Mouse (Mus musculus): Measurements from ENCODE around the gene Sesn1. TPM values are rescaled to one million over a fixed set of nuclear protein-coding genes. Genes with fewer than 3 reads are reported as not detected.
A peak's percentile ranks its signal among the peaks of the same experiment; 100 is the strongest.

Sesn1 gene
- polyA plus RNA-seq, 1 experiment from 2014 or later, result 33.8 TPM

GRCm38 (mm10) chr10:41930966-41931365 is 121.2 kb downstream of the Sesn1 start:
- Histone ChIP-seq H3K4me2 (replicated peaks; ENCODE audit: low read depth, low read length) (no peak overlapping the region), H3K27me3 (ENCODE audit: control insufficient read depth, insufficient read depth, low read length) (no peaks in the 10 kb centered on the region), H3K9me3 (ENCODE audit: control insufficient read depth, low read depth, low read length) (no peaks in the 10 kb centered on the region), H3K27ac (ENCODE audit: low read length) (no peak overlapping the region), H3K9ac (replicated peaks; ENCODE audit: low read depth, low read length) (no peak overlapping the region), H3K4me1 (ENCODE audit: control insufficient read depth, insufficient read depth, low read length) (peaks cover 18% of the 10 kb centered on the region), H3K4me3 (ENCODE audit: low read depth, low read length) (no peak overlapping the region), H3K36me3 (ENCODE audit: control insufficient read depth, insufficient read depth, low read length) (no peaks in the 10 kb centered on the region)
- WGBS, result 62% methylated on average over 4 of the region's 4 CpGs
- no peak for ATAC-seq (ENCODE audit: insufficient number of reproducible peaks, insufficient read depth, low FRiP score, low read depth)

DNA sequence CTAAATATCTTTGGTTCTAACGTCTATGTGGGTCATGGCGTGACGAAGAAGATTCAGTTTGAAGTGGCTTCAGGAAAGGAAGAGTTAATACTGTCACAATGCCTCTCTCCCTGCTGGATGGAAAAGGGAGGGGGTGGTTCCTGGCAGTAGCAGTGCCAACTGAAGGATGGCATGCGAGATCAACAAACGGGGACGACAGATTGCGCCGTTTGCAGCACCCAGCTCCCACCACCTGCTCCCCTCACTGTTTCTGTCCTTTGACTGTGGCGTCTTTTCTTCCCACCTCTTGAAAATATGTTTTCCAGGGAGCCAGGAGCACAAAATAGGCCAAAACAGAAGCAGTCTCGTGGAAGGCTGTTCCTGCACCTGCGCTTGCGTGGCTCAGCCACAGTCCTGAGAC is 122.2 kb downstream of the Sesn1 start:
- Histone ChIP-seq H3K9ac (replicated peaks; ENCODE audit: low read depth, low read length) (no peak overlapping the region), H3K9me3 (ENCODE audit: control insufficient read depth, low read depth, low read length) (no peaks in the 10 kb centered on the region), H3K4me1 (ENCODE audit: control insufficient read depth, insufficient read depth, low read length) (peaks cover 21% of the 10 kb centered on the region), H3K36me3 (ENCODE audit: control insufficient read depth, insufficient read depth, low read length) (no peaks in the 10 kb centered on the region), H3K27me3 (ENCODE audit: control insufficient read depth, insufficient read depth, low read length) (no peaks in the 10 kb centered on the region), H3K4me3 (ENCODE audit: low read depth, low read length) (no peak overlapping the region), H3K4me2 (replicated peaks; ENCODE audit: low read depth, low read length) (no peak overlapping the region), H3K27ac (ENCODE audit: low read length) (no peak overlapping the region)
- 77% methylated on average over 12 of the region's 12 CpGs for WGBS
- ATAC-seq (ENCODE audit: insufficient number of reproducible peaks, insufficient read depth, low FRiP score, low read depth), result no peak

DNA sequence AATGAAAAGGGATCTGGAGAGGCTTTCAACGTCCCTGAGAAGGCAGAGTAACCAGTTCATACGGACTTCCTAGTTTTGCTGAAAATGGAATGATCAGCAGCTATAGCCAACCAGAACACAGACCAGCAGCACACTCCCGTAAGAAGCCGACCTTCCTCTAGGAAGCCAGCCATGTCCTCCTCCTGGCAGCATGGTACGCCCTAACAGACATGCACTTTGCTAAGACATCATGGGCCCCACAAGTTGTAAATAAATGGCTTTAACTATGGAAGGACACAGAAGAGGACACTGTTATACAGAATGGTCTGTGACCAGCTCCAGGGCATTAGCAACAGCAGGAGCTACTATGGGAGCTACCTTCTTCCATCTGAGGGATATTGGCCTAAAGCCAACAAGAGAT is 123.2 kb downstream of the Sesn1 start:
- WGBS, result 85% methylated on average over 5 of the region's 5 CpGs
- Histone ChIP-seq H3K9me3 (ENCODE audit: control insufficient read depth, low read depth, low read length) (no peaks in the 10 kb centered on the region), H3K27me3 (ENCODE audit: control insufficient read depth, insufficient read depth, low read length) (no peaks in the 10 kb centered on the region)

GRCm38 (mm10) chr10:41933536-41933935 is 123.8 kb downstream of the Sesn1 start:
- H3K36me3 ChIP-seq (ENCODE audit: control insufficient read depth, insufficient read depth, low read length), result no peaks in the 10 kb centered on the region
- H3K4me3 ChIP-seq (ENCODE audit: low read depth, low read length), result no peak overlapping the region
- H3K9me3 ChIP-seq (ENCODE audit: control insufficient read depth, low read depth, low read length), result no peaks in the 10 kb centered on the region
- no peaks in the 10 kb centered on the region for H3K27me3 ChIP-seq (ENCODE audit: control insufficient read depth, insufficient read depth, low read length)
- no peak overlapping the region for H3K4me2 ChIP-seq (replicated peaks; ENCODE audit: low read depth, low read length)
- WGBS, result 61% methylated on average over 6 of the region's 6 CpGs
- peaks cover 21% of the 10 kb centered on the region for H3K4me1 ChIP-seq (ENCODE audit: control insufficient read depth, insufficient read depth, low read length)
- no peak for ATAC-seq (ENCODE audit: insufficient number of reproducible peaks, insufficient read depth, low FRiP score, low read depth)
- H3K27ac ChIP-seq (ENCODE audit: low read length), result no peak overlapping the region
- no peak overlapping the region for H3K9ac ChIP-seq (replicated peaks; ENCODE audit: low read depth, low read length)

More for the DNA sequence above, 123.2 kb downstream of the Sesn1 start:
- Histone ChIP-seq H3K4me1 (ENCODE audit: control insufficient read depth, insufficient read depth, low read length) (peaks cover 21% of the 10 kb centered on the region), H3K4me2 (replicated peaks; ENCODE audit: low read depth, low read length) (no peak overlapping the region), H3K9ac (replicated peaks; ENCODE audit: low read depth, low read length) (no peak overlapping the region), H3K36me3 (ENCODE audit: control insufficient read depth, insufficient read depth, low read length) (no peaks in the 10 kb centered on the region), H3K4me3 (ENCODE audit: low read depth, low read length) (no peak overlapping the region), H3K27ac (ENCODE audit: low read length) (no peak overlapping the region)
- no peak for ATAC-seq (ENCODE audit: insufficient number of reproducible peaks, insufficient read depth, low FRiP score, low read depth)

- peak; percentile 57; the same call in 1 of the 2 replicates for ATAC-seq (ENCODE audit: insufficient number of reproducible peaks, insufficient read depth, low FRiP score, low read depth)
- H3K27me3 ChIP-seq (ENCODE audit: control insufficient read depth, insufficient read depth, low read length), result no peaks in the 10 kb centered on the region
- no peak overlapping the region for H3K4me3 ChIP-seq (ENCODE audit: low read depth, low read length)
- peak overlapping the region; percentile 34 for H3K4me2 ChIP-seq (replicated peaks; ENCODE audit: low read depth, low read length)
- peak overlapping the region; percentile 58; the same call in 1 of the 2 replicates for H3K27ac ChIP-seq (ENCODE audit: low read length)
- no peaks in the 10 kb centered on the region for H3K36me3 ChIP-seq (ENCODE audit: control insufficient read depth, insufficient read depth, low read length)
- WGBS, result 11% methylated on average over 21 of the region's 21 CpGs
- H3K9ac ChIP-seq (replicated peaks; ENCODE audit: low read depth, low read length), result no peak overlapping the region; the same call in 1 of the 2 replicates
- no peaks in the 10 kb centered on the region for H3K9me3 ChIP-seq (ENCODE audit: control insufficient read depth, low read depth, low read length)
- H3K4me1 ChIP-seq (ENCODE audit: control insufficient read depth, insufficient read depth, low read length), result peaks cover 21% of the 10 kb centered on the region
These were observed 125.1 kb downstream of the Sesn1 start for GRCm38 (mm10) chr10:41934633-41935475.

DNA sequence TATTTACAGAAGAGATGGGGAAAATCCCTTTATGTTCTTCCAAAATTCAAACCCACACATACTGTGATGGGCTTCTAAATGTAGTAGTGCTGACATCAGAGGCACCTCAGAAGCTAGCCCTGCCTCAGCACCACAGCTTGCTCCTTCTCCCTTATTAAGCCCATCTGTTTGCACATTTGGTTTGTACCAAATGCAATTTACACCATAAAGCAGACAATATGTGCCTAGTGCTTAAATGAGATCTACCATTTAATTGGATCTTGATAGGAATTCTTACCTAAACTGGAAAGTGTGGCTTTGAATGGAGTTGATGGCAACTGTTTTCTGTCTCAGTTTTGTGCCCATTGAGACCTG is 125.7 kb downstream of the Sesn1 start:
- H3K9ac ChIP-seq (replicated peaks; ENCODE audit: low read depth, low read length), result no peak overlapping the region
- H3K4me3 ChIP-seq (ENCODE audit: low read depth, low read length), result no peak overlapping the region
- peaks cover 21% of the 10 kb centered on the region for H3K4me1 ChIP-seq (ENCODE audit: control insufficient read depth, insufficient read depth, low read length)
- no peak for ATAC-seq (ENCODE audit: insufficient number of reproducible peaks, insufficient read depth, low FRiP score, low read depth)
- no peaks in the 10 kb centered on the region for H3K9me3 ChIP-seq (ENCODE audit: control insufficient read depth, low read depth, low read length)
- no peak overlapping the region for H3K4me2 ChIP-seq (replicated peaks; ENCODE audit: low read depth, low read length)
- no peaks in the 10 kb centered on the region for H3K36me3 ChIP-seq (ENCODE audit: control insufficient read depth, insufficient read depth, low read length)
- H3K27ac ChIP-seq (ENCODE audit: low read length), result no peak overlapping the region
- H3K27me3 ChIP-seq (ENCODE audit: control insufficient read depth, insufficient read depth, low read length), result no peaks in the 10 kb centered on the region

GRCm38 (mm10) chr10:41936100-41936499 is 126.4 kb downstream of the Sesn1 start:
- WGBS, result 52% methylated on average over 4 of the region's 4 CpGs
- no peaks in the 10 kb centered on the region for H3K9me3 ChIP-seq (ENCODE audit: control insufficient read depth, low read depth, low read length)
- H3K27me3 ChIP-seq (ENCODE audit: control insufficient read depth, insufficient read depth, low read length), result no peaks in the 10 kb centered on the region
- no peak overlapping the region for H3K9ac ChIP-seq (replicated peaks; ENCODE audit: low read depth, low read length)
- no peak overlapping the region for H3K4me2 ChIP-seq (replicated peaks; ENCODE audit: low read depth, low read length)
- ATAC-seq (ENCODE audit: insufficient number of reproducible peaks, insufficient read depth, low FRiP score, low read depth), result no peak
- no peak overlapping the region for H3K4me3 ChIP-seq (ENCODE audit: low read depth, low read length)
- H3K4me1 ChIP-seq (ENCODE audit: control insufficient read depth, insufficient read depth, low read length), result peaks cover 21% of the 10 kb centered on the region
- H3K36me3 ChIP-seq (ENCODE audit: control insufficient read depth, insufficient read depth, low read length), result no peaks in the 10 kb centered on the region
- no peak overlapping the region for H3K27ac ChIP-seq (ENCODE audit: low read length)

GRCm38 (mm10) chr10:41937176-41937575 is 127.4 kb downstream of the Sesn1 start:
- Histone ChIP-seq H3K27ac (ENCODE audit: low read length) (no peak overlapping the region), H3K27me3 (ENCODE audit: control insufficient read depth, insufficient read depth, low read length) (no peaks in the 10 kb centered on the region), H3K4me2 (replicated peaks; ENCODE audit: low read depth, low read length) (no peak overlapping the region), H3K4me3 (ENCODE audit: low read depth, low read length) (no peak overlapping the region), H3K4me1 (ENCODE audit: control insufficient read depth, insufficient read depth, low read length) (peaks cover 21% of the 10 kb centered on the region), H3K9ac (replicated peaks; ENCODE audit: low read depth, low read length) (no peak overlapping the region), H3K9me3 (ENCODE audit: control insufficient read depth, low read depth, low read length) (no peaks in the 10 kb centered on the region), H3K36me3 (ENCODE audit: control insufficient read depth, insufficient read depth, low read length) (no peaks in the 10 kb centered on the region)
- whole genome bisulfite sequencing, result 36% methylated on average over 4 of the region's 4 CpGs
- ATAC-seq (ENCODE audit: insufficient number of reproducible peaks, insufficient read depth, low FRiP score, low read depth), result no peak

GRCm38 (mm10) chr10:41939090-41939489 is 129.4 kb downstream of the Sesn1 start:
- H3K9ac ChIP-seq (replicated peaks; ENCODE audit: low read depth, low read length), result no peak overlapping the region
- no peak overlapping the region for H3K4me3 ChIP-seq (ENCODE audit: low read depth, low read length)
- H3K4me1 ChIP-seq (ENCODE audit: control insufficient read depth, insufficient read depth, low read length), result peaks cover 21% of the 10 kb centered on the region
- H3K9me3 ChIP-seq (ENCODE audit: control insufficient read depth, low read depth, low read length), result no peaks in the 10 kb centered on the region
- ATAC-seq (ENCODE audit: insufficient number of reproducible peaks, insufficient read depth, low FRiP score, low read depth), result no peak
- WGBS, result 58% methylated on average over 4 of the region's 4 CpGs
- no peak overlapping the region for H3K27ac ChIP-seq (ENCODE audit: low read length)
- no peaks in the 10 kb centered on the region for H3K36me3 ChIP-seq (ENCODE audit: control insufficient read depth, insufficient read depth, low read length)
- no peak overlapping the region for H3K4me2 ChIP-seq (replicated peaks; ENCODE audit: low read depth, low read length)
- H3K27me3 ChIP-seq (ENCODE audit: control insufficient read depth, insufficient read depth, low read length), result no peaks in the 10 kb centered on the region
